Mouse (Mus musculus): Measurements from ENCODE around the gene Azi2. TPM values are rescaled to one million over a fixed set of nuclear protein-coding genes. Genes with fewer than 3 reads are reported as not detected.

Azi2 gene
- 10 to 100 TPM; 29.5 to 35.1 (median 33.3) TPM for total RNA-seq (2022)

- peak; percentile 96 to 98 for DNase-seq (ENCODE audit: low spot score in 2 of 2)
These were observed at the start of gene Azi2 for GRCm38 (mm10) chr9:118040218-118041021. Gene Azi2 (plus strand): TSS chr9:118040499.

GRCm38 (mm10) chr9:117996631-117997030 is 43.7 kb upstream of the Azi2 start:
- DNase-seq (ENCODE audit: low spot score in 2 of 2) = no peak

GRCm38 (mm10) chr9:118001488-118001887 is 38.8 kb upstream of the Azi2 start:
- no peak for DNase-seq (ENCODE audit: low spot score in 2 of 2)

DNA sequence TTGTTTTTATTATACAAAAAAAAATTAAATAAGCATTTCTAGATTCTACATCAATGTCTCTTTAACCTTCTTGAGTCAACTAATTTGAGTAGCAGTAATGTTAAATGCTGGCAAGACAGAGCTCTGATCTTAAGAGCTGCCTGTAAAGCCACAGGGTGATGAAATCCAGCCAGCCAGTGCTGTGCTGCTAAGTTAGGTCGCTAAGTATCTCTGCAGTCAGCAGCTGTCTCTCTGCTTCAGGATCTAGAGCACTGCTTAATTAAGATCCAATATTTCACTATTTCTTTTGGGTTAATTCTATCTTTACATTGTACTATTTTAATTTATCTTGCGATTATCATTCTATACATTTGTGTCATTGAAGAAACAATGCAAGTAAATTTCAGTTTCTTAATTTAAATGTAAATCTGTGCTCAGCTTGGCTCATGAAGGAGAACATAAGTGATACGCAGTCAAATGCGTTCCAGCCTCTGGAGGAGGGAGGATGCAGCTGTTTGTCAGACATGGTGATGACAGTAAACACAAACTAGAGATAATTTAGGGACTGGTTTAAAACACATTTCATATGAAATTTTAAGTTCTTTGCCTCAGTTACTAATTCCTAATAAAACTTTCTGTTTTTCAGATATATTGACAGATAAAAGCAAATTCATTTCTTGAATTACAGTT is 36.9 kb upstream of the Azi2 start:
- no peak for DNase-seq (ENCODE audit: low spot score in 2 of 2)

DNA sequence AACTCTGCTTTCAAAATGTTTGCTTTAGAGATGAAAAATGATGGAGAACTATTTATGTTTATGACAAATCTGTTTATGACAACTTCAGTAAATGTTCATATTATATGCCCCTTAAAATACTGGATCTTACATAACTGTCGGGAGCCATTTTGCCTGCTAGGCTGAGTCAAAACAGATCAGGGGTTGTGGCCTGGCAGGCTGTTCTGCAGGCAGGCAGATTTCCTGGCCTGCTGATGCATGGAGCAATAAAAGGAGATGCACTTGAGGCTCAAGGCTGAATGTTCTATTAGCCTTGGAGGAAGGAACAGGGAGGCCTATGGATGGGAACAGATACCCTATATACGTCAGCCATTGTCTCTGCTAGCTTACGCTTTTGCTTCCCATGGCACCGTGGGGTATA is 36.4 kb upstream of the Azi2 start:
- no peak for DNase-seq (ENCODE audit: low spot score in 2 of 2)

- DNase-seq (ENCODE audit: low spot score in 2 of 2) = no peak
These were observed 27.4 kb upstream of the Azi2 start for GRCm38 (mm10) chr9:118012928-118013327.

- DNase-seq (ENCODE audit: low spot score in 2 of 2) = no peak
These were observed 15.3 kb upstream of the Azi2 start for GRCm38 (mm10) chr9:118024966-118025365.

DNA sequence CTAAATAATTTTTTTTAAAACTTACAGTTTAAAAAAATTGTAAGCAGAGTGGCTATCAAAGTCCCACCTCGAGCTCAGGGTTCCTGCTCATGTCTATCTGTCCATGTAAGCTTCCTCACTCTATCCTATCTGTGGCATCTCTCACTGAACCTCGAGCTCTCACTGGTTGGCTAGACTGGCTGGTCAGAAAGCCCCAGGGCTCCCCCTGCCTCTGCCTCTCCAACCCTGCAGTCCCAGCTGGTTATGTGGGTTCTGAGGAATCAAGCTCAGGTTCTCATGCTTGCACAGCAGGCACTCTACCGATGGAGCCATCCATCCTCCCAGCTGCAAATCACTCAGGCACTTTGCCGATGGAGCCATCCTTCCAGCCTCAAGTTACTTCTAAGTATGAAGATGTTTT is 10.8 kb upstream of the Azi2 start:
- no peak for DNase-seq (ENCODE audit: low spot score in 2 of 2)

GRCm38 (mm10) chr9:118030252-118030651 is 10.0 kb upstream of the Azi2 start:
- DNase-seq (ENCODE audit: low spot score in 2 of 2) = no peak

DNA sequence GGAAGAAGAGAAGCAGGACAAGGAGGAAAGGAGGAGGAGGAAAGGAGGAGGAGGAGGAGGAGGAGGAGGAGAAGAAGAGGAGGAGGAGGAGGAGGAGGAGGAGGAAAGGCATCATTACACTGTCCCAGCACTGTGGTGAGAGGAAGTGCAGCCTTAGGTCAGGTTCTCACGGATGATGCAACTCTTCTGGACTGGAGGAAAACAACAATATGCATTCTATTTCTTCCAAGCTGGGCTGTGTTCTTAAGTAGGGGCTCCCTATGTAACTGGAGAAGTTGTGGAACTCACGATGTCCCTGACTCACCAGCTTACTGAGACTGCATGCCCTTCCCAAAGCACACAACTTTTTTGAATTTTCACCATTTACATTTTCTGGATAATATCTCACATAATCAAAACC is 8.6 kb upstream of the Azi2 start:
- no peak for DNase-seq (ENCODE audit: low spot score in 2 of 2)

DNA sequence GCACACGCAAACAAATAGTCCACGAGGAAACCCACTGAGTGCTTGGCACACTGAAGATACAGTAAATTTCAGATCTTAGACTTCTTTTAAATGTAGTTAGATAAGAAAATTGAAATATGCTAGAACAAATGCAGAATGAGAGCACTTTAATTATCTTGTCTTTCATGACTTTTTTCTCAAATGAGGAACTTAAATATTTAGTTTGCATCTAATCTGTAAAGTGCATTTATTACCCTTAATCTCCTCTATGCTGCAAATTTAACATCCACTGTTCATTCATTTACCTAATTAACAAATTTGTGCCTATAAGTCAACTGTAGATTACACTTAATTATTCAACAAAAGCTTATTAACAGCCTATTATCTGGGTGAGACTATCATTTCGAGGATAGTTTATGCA is 5.3 kb upstream of the Azi2 start:
- no peak for DNase-seq (ENCODE audit: low spot score in 2 of 2)

DNA sequence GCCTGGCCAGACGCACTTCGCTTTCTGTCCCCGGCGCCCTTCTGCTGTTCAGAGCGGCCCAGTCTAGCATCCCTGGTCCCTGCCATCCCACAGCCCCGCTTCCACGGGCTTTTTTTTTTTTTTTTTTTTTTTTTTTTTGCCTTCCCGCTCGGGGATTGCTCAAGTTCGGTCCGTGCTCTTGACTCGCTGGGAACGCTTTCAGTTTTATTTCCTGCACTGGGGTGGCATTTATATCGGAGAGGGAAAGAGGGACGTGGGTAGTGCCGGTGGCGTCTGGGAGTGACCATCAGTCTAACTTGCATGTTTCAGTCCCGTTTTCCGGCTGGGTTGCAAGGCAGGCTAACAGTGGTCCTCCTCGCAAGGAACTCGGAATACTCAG is 712 bp downstream of the Azi2 start:
- DNase-seq (ENCODE audit: low spot score in 2 of 2) = no peak

DNA sequence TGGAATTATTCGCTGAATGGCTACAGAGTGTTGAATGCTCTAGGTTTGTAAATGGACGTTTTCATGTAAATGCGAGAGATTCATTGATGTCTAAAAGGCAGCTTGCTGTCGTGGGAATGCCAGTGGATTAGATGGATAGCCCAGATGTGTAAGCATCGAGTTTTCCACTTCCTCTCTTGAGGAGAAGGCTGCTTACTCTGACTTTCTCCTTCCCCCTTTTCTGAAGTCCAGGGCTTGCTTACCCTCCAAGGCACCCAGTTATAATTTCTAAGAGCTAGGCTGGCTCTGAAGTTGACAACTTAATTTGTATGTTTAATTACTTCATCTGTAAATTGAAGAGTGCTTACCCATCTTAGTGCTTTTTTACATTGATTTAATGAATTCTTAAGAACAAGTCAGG is 1.3 kb downstream of the Azi2 start:
- no peak for DNase-seq (ENCODE audit: low spot score in 2 of 2)

- DNase-seq (ENCODE audit: low spot score in 2 of 2) = no peak
These were observed 2.4 kb downstream of the Azi2 start for GRCm38 (mm10) chr9:118042738-118043137.

DNA sequence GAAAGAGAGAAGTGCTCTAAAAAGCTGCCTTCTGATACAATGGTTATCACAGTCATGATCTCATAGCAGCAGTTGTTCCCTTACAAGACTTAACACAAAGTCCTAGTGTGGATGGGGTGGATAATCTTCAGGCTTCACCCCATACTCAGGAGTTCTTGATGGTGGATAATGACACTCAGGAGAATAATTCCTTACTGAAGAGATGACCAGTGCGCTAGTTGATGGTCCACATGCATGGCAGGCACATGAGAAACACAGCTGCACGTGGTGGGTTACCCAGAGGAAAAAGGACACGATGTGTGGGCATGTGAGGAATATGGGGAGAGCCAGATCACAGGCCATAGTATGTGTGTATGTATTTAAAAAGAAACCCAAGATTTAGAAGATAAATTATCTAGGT is 3.3 kb downstream of the Azi2 start:
- DNase-seq (ENCODE audit: low spot score in 2 of 2) = no peak

GRCm38 (mm10) chr9:118045011-118045533 is 4.8 kb downstream of the Azi2 start:
- DNase-seq (ENCODE audit: low spot score in 2 of 2) = no peak

GRCm38 (mm10) chr9:118053286-118053685 is 13.0 kb downstream of the Azi2 start:
- DNase-seq (ENCODE audit: low spot score in 2 of 2) = no peak

DNA sequence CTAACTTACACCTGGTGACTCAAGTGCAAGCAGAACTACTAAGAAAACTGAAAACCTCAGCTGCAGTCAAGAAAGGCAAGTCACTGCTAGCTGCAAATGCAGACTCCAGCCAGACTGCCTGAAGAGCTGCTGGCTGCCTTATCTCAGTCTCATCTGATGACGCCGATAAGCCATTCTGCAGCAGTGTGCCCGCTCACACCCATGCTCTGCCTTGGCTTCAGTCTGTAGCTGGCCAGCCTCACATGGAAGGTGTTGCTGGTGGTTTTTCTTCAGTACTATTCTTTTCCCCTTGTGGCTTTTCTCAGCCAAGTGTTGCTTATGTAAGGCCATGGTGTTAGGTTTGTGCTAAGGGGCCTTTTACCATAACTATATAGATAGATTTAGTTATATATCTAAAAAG is 18.8 kb downstream of the Azi2 start:
- DNase-seq (ENCODE audit: low spot score in 2 of 2) = no peak

- DNase-seq (ENCODE audit: low spot score in 2 of 2) = peak; percentile 23 to 26
These were observed 30.1 kb downstream of the Azi2 start for GRCm38 (mm10) chr9:118070442-118070841.

DNA sequence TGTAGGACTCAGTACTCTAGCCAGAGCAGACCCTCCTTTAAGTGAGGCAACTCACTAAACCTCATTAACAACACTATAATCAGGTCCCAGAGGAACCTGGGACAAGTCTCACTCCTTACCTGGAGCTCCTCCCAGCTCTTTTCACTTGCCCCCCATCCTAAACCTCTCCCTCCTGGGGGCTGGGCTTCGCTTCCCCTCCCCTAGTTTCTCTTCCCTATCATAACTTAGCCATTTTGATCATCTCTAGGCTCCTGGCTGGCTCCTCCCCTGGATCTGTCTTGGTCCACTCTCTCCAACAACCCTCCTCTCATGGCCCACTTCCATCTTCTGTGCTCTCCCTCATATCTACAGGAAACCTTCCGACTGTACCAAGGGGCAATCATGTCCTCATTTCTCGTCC is 31.0 kb downstream of the Azi2 start:
- DNase-seq (ENCODE audit: low spot score in 2 of 2) = no peak

- no peak for DNase-seq (ENCODE audit: low spot score in 2 of 2)
These were observed 31.8 kb downstream of the Azi2 start for GRCm38 (mm10) chr9:118072101-118072500.

DNA sequence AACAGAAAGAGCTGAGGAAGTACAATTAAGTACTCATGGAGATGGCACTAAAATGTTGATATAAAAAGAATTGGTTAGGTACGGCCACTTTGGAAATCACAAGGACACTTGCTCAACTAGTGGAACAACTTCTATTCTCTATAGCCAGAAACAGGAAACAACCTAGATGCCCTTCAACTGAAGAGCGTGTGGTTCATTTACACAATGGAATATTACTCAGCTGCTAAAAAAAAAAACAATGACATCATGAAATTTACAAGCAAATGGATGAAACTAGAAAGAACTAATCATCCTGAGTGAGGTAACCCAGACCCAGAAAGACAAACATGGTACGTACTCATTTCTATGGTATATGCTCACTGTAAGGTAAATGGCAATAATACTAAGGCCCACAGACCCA is 33.1 kb downstream of the Azi2 start:
- no peak for DNase-seq (ENCODE audit: low spot score in 2 of 2)

All from gastrocnemius, adult 8-10 months (tissue).